Mouse (Mus musculus) heart, embryonic 16.5 days (tissue): ENCODE results near the gene Ube2e2. TPM values are rescaled to one million over a fixed set of nuclear protein-coding genes. Genes with fewer than 3 reads are reported as not detected.

Experiments
- ATAC-seq: fragments of 200-750 bp; cut with Nextera tagmentation; replicated peaks from 2 replicates; pipeline ENCODE4 v1.8.0; 2017; ENCODE audit warnings: moderate number of reproducible peaks; ENCODE audit not compliant: insufficient read depth, low FRiP score; ENCODE audit errors: extremely low read depth
- H3K27ac ChIP-seq: fragments of 300-500 bp; sonication (generic); 2 replicates; pipeline ENCODE4 v1.5.1; 2014; ENCODE audit warnings: mild to moderate bottlenecking, low read length, control low read depth, moderate library complexity
- H3K27me3 ChIP-seq: fragments of 300-500 bp; sonication (generic); 2 replicates; pipeline ENCODE4 v1.6.1; 2014; ENCODE audit warnings: low read length, mixed read lengths; ENCODE audit not compliant: control insufficient read depth, insufficient read depth
- H3K36me3 ChIP-seq: fragments of 300-500 bp; sonication (generic); 2 replicates; pipeline ENCODE4 v1.6.1; 2014; ENCODE audit not compliant: control insufficient read depth, insufficient read depth
- H3K4me1 ChIP-seq: fragments of 300-500 bp; sonication (generic); 2 replicates; pipeline ENCODE4 v1.6.1; 2014; ENCODE audit warnings: low read length, mixed read lengths; ENCODE audit not compliant: control insufficient read depth, insufficient read depth
- H3K4me2 ChIP-seq: fragments of 300-500 bp; sonication (generic); 2 replicates; pipeline ENCODE4 v1.6.1; 2014; ENCODE audit warnings: low read depth, mild to moderate bottlenecking, control low read depth, low read length
- H3K4me3 ChIP-seq: fragments of 300-500 bp; sonication (generic); 2 replicates; pipeline ENCODE4 v1.5.1; 2014; ENCODE audit warnings: mild to moderate bottlenecking, control low read depth, low read length
- H3K9ac ChIP-seq: fragments of 300-500 bp; sonication (generic); 2 replicates; pipeline ENCODE4 v1.6.1; 2014; ENCODE audit warnings: low read length, control low read depth
- H3K9me3 ChIP-seq: fragments of 300-500 bp; sonication (generic); replicated peaks from 2 replicates; pipeline ENCODE4 v1.6.1; 2016; ENCODE audit warnings: low read length; ENCODE audit not compliant: control insufficient read depth
- WGBS: fragments of 180-500 bp; shearing (Covaris S2); extraction: QIAGEN DNeasy Blood & Tissue Kit; methylation state at CpG from one replicate; pipeline ENCODE4 v1.1.7; 2014; 5-methylcytosine and 5-hydroxymethylcytosine counted together
- polyA plus RNA-seq: library from polyadenylated mRNA; unstranded; fragments of >200 nt; fragmentation: Nextera tagmentation; extraction: Ambion mirVana; gene quantifications from 2 replicates; pipeline ENCODE4 v1.2.1, GENCODE M21; 2015

Gene Ube2e2
- polyA plus RNA-seq, 1 experiment from 2014 or later = 35.2 TPM

GRCm38 (mm10) chr14:18820713-18821112, 73.4 kb downstream of the Ube2e2 start:
- no peak overlapping the region for H3K27ac ChIP-seq
- no peak overlapping the region for H3K9ac ChIP-seq
- 63% methylated on average over 6 of the region's 6 CpGs for WGBS
- no peak overlapping the region for H3K4me3 ChIP-seq
- no peaks in the 10 kb centered on the region for H3K9me3 ChIP-seq
- no peak for ATAC-seq
- no peaks in the 10 kb centered on the region for H3K36me3 ChIP-seq
- no peak overlapping the region for H3K4me2 ChIP-seq
- no peaks in the 10 kb centered on the region for H3K27me3 ChIP-seq
- H3K4me1 ChIP-seq = no peaks in the 10 kb centered on the region

DNA sequence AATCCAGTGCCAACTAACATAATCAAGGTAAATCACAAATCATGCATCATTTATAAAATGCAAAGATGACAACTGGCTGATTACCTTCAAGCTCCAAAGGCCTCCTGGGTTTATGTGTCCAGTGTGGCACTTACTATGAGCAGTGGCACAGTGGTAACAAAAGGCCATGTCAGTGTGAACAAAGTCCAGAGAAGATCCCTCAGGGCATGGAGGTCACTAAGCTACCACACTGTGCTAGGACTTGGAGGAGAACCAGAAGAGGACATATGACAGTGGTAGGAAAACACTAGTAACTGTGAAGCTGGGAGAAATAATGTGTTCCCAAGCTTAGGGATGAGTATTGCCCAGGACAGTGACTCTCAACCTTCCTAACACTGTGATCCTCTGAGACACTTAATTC, 97.2 kb downstream of the Ube2e2 start:
- no peaks in the 10 kb centered on the region for H3K27me3 ChIP-seq
- no peak overlapping the region for H3K4me3 ChIP-seq
- H3K4me1 ChIP-seq = no peaks in the 10 kb centered on the region; the same call in 1 of the 2 replicates
- H3K9me3 ChIP-seq = peaks cover 3% of the 10 kb centered on the region; the same call in 1 of the 2 replicates
- no peak overlapping the region for H3K27ac ChIP-seq
- no peaks in the 10 kb centered on the region for H3K36me3 ChIP-seq
- H3K4me2 ChIP-seq = no peak overlapping the region
- ATAC-seq = no peak
- no peak overlapping the region for H3K9ac ChIP-seq

- Histone ChIP-seq H3K9ac (no peak overlapping the region), H3K4me1 (no peaks in the 10 kb centered on the region; the same call in 1 of the 2 replicates), H3K4me2 (no peak overlapping the region), H3K9me3 (peaks cover 5% of the 10 kb centered on the region; the same call in 1 of the 2 replicates), H3K27me3 (no peaks in the 10 kb centered on the region), H3K4me3 (no peak overlapping the region), H3K27ac (no peak overlapping the region), H3K36me3 (no peaks in the 10 kb centered on the region)
- ATAC-seq = no peak
- WGBS = 58% methylated on average over 2 of the region's 2 CpGs
These were observed 98.3 kb downstream of the Ube2e2 start for GRCm38 (mm10) chr14:18795787-18796186.

- Histone ChIP-seq H3K9me3 (no peaks in the 10 kb centered on the region), H3K4me2 (no peak overlapping the region), H3K9ac (no peak overlapping the region), H3K4me3 (no peak overlapping the region), H3K4me1 (no peaks in the 10 kb centered on the region), H3K27me3 (no peaks in the 10 kb centered on the region), H3K27ac (no peak overlapping the region), H3K36me3 (no peaks in the 10 kb centered on the region)
- ATAC-seq = no peak
- WGBS = 58% methylated on average over 3 of the region's 3 CpGs
These were observed 114.9 kb downstream of the Ube2e2 start for GRCm38 (mm10) chr14:18778993-18779675.

DNA sequence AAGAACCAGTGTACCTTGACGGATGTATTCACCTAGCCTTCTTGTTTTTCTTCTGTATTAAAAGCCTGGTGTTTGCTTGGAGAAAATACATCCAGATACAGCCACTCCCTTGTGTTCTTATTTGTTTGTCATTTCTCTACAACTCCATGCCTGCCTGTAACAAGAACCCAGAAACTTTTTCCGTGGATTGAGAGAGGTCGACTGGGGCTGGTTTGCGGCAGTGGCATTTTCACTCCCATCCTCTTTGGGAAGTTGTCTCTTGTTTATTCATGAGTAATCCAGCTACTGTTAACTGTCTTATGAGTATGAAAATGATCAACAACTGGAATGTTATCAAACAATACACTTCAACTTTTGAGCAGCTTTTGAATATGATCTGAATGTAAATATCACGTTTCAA, 115.8 kb downstream of the Ube2e2 start:
- no peak for ATAC-seq
- Histone ChIP-seq H3K9ac (no peak overlapping the region), H3K9me3 (no peaks in the 10 kb centered on the region), H3K4me3 (no peak overlapping the region), H3K4me2 (no peak overlapping the region), H3K27me3 (no peaks in the 10 kb centered on the region), H3K36me3 (no peaks in the 10 kb centered on the region), H3K4me1 (no peaks in the 10 kb centered on the region), H3K27ac (no peak overlapping the region)
- WGBS = 89% methylated on average over 5 of the region's 5 CpGs

- H3K4me2 ChIP-seq = no peak overlapping the region
- H3K9ac ChIP-seq = no peak overlapping the region
- no peaks in the 10 kb centered on the region for H3K36me3 ChIP-seq
- H3K4me3 ChIP-seq = no peak overlapping the region
- H3K4me1 ChIP-seq = no peaks in the 10 kb centered on the region
- H3K27me3 ChIP-seq = no peaks in the 10 kb centered on the region
- no peak overlapping the region for H3K27ac ChIP-seq
- H3K9me3 ChIP-seq = no peaks in the 10 kb centered on the region
- no peak for ATAC-seq
- WGBS = 85% methylated on average over 2 of the region's 2 CpGs
These were observed 117.9 kb downstream of the Ube2e2 start for GRCm38 (mm10) chr14:18776132-18776531.

DNA sequence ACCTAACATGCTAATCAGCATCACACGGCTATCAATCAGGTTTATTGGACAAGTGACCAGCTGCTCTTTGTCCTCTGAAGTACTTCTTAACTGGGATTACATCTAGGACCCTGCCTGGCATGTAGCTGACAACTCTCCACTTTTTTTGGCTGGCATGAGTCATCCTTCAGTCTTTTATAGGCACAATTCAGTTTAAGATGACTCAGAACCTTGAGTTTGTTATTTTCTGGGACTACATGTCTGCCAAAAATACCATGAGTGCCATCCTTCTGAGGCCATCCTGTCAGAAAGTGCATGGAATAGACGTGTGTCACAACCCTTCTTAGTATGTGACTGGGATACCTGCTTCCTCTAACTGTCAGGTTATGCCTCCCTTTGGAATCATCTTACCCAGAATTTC, 120.3 kb downstream of the Ube2e2 start:
- Histone ChIP-seq H3K4me1 (no peaks in the 10 kb centered on the region), H3K27ac (no peak overlapping the region), H3K4me2 (no peak overlapping the region), H3K9ac (no peak overlapping the region), H3K9me3 (no peaks in the 10 kb centered on the region), H3K36me3 (no peaks in the 10 kb centered on the region), H3K27me3 (no peaks in the 10 kb centered on the region), H3K4me3 (no peak overlapping the region)
- WGBS = 30% methylated on average over 2 of the region's 2 CpGs
- no peak for ATAC-seq

- H3K27ac ChIP-seq = no peak overlapping the region
- no peak overlapping the region for H3K4me3 ChIP-seq
- no peaks in the 10 kb centered on the region for H3K9me3 ChIP-seq
- no peak overlapping the region for H3K9ac ChIP-seq
- ATAC-seq = no peak
- peaks cover 3% of the 10 kb centered on the region for H3K4me1 ChIP-seq
- no peaks in the 10 kb centered on the region for H3K27me3 ChIP-seq
- no peak overlapping the region for H3K4me2 ChIP-seq
- H3K36me3 ChIP-seq = no peaks in the 10 kb centered on the region
- WGBS = 60% methylated on average over 6 of the region's 6 CpGs
These were observed 134.3 kb downstream of the Ube2e2 start for GRCm38 (mm10) chr14:18759601-18760356.
